Mouse (Mus musculus) thymus, adult 2 months (tissue): ENCODE results near the gene Wfikkn2.
"Not testable (repeated sequence)": the region's sequence is repeated elsewhere in the genome, so short reads cannot be mapped to it uniquely, and the experiment has no call there.

Experiments used
- CTCF ChIP-seq: fragments of 200-500 bp; IDR thresholded peaks from 2 replicates; pipeline ENCODE4 v1.5.1; 2012; ENCODE audit warnings: mild to moderate bottlenecking, control low read depth, low read length, moderate library complexity, borderline replicate concordance; ENCODE audit not compliant: control insufficient read depth, poor library complexity, insufficient read depth; ENCODE audit errors: extremely low read depth
- POLR2A ChIP-seq: fragments of 200-500 bp; IDR thresholded peaks from 2 replicates; pipeline ENCODE4 v1.6.1; 2012; ENCODE audit warnings: mild to moderate bottlenecking, low read length, control low read depth, moderate library complexity; ENCODE audit not compliant: control insufficient read depth, poor library complexity, insufficient read depth; ENCODE audit errors: extremely low read depth

GRCm38 (mm10) chr11:94266155-94266554 is 20.4 kb upstream of the Wfikkn2 start:
- TF ChIP-seq CTCF, POLR2A: not testable (repeated sequence)
